Mouse (Mus musculus) right cerebral cortex, postnatal 25 days (tissue): ENCODE data around the gene Mapk8ip2.

Experiments used
- DNase-seq: peaks from one replicate; pipeline ENCODE4 v3.0.0; 2022

Gene Mapk8ip2

DNA sequence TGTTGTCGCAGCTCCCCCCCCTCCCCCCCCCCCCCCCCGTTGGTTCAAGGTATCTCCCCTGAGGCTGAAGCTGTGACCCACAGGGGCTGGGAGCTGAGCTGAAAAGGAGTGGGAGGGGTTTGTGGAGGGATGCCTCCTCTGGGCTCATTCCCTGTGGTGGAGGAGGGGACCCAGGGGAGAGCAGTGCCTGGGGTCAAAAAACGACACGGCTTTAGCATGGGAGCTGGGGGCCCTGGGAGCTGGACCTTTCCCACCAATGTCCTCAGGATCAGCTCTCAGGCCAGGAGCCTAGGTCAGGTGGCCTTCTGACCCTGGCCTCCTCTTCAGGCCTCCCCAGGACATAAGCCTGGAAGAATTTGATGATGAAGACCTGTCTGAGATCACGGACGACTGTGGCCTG is 1.1 kb downstream of the Mapk8ip2 start:
- DNase-seq = no peak

DNA sequence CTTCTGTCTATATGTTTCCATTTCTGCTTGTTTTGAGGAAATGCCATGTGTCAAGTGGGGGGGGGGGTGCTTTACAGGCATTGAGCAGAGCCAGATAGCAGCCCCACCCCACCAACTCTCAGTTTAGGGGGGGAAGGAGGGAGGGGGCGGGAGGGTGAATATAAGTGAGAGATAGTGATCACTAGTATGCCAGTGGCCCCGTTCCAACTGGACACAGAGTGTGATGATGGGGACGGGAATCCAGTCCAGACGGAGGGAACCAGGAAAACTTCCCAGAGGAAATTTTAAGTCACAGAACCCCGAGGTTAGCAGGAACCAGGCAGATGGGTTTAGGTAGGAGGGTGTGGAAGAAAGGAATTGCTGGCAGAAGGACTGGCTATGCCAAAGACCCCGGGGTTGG is 1.9 kb downstream of the Mapk8ip2 start:
- peak; percentile 12 for DNase-seq

GRCm38 (mm10) chr15:89458942-89459341 is 5.2 kb downstream of the Mapk8ip2 start:
- no peak for DNase-seq

DNA sequence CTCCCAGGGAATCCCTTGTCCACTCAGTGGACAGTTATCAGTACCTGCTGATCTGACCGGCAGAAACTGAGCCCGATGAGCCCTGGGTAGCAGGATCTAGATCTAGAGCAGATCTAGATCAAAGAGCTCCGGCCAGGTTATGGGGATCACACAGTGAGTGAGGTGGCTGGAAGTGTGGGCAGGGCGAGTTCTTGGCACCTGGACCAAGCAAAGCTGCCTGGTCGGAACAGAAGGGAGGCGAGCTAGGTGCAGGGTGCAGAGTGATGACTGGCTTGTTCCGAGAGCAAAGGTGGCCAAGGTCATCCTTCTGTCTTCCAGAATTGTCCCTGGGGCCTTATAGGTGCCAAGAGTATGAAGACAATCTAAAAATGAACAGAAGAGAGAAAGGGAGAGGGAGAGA is 6.1 kb downstream of the Mapk8ip2 start:
- no peak for DNase-seq

DNA sequence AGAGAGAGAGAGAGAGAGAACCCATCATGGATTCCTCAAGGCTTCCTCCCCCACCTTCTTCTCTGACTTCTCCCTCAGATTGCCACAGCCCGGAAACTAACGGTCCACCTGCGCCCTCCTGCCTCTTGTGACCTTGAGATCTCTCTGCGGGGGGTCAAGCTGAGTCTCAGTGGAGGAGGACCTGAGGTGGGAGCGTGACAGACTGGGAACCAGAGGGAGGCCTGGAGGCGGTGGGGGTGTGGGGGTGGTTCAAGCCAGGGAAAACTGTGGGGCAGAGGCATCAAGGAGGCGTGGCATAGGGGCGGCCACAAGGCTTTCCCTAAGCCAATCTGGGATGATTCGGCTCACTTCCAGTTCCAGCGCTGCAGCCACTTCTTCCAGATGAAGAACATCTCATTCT is 6.6 kb downstream of the Mapk8ip2 start:
- no peak for DNase-seq

- no peak for DNase-seq
Observed at GRCm38 (mm10) chr15:89461321-89461720, 7.6 kb downstream of the Mapk8ip2 start.

DNA sequence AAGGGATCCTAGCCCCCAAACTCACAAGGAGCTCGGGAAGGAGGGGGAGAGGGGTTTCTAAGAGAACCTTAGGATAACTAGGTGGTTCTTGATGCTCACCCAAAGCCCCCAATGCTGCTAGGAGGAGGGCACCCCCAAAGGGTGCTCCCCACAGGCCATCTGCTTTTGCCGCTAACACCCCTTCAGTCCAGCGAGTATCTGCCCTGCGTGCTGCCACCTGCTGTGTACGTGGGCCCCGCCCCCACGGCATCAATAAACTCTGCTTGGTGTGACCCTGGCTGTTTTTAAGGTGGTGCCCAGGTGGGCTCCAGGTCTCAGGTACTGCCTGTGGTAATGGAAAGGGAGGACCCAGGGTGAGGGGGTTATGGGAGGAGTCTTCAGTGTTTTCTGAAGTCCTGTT is 8.5 kb downstream of the Mapk8ip2 start:
- no peak for DNase-seq

DNA sequence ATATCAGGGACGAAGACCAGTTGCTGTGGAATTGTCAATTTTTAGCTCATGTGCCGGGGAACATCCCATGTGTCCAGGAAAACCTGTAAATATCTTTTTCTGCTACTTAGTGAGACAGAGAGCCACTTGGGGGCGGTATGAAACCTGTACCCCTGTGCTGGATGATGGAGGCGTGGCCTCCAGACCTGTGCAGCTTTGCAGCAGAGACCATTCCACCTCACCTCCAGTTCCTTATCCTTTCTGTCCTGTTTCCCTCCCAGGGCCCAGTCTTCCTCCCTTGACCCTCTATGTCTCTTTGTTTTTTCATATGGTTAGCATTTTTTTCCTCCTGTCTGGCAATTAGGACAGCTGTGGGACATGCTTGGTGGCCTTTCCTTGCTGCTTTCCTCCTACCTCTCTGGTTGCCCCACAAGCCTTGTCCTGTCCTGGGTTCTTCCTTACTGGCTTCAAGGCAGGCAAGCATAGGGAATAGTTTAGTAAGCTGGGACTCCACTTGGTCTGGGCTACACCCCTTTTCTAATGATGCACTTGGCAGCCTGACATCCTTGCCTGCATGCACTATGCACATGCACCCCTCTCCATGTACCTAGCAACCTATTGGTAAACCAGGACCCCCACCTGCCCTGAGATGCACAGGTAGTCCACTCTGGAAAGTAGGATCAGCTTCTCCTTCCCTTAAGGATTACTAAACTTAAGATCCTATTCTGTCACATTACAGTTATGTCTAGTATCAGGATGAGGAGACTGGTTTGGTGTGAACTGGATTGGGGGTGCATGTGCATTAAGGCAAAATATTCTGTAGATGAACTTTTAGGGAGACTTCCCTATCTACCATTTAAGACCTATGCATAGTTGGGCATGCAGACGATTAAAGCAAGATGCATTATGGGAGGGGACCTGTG is 9.9 kb downstream of the Mapk8ip2 start:
- DNase-seq = no peak

DNA sequence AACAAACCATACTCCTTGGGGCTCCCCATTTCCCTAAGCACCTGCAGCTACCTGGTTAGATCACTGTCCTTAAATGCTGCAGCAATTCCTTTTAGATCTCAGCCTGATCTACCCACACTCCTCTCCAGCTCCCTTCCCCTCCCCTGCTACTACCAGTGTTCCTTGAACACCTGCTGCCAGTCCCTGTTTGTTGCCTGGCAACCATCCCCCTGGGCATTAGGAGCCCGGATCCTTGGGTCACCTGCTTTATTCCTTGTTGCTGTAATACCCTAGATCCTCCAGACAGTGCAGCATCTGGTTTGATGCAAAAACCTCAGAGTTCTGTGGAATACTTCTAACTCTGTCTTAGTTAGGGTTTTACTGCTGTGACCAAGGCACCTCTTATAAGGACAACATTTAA is 11.3 kb downstream of the Mapk8ip2 start:
- no peak for DNase-seq

GRCm38 (mm10) chr15:89468577-89468976 is 14.9 kb downstream of the Mapk8ip2 start:
- DNase-seq = no peak

DNA sequence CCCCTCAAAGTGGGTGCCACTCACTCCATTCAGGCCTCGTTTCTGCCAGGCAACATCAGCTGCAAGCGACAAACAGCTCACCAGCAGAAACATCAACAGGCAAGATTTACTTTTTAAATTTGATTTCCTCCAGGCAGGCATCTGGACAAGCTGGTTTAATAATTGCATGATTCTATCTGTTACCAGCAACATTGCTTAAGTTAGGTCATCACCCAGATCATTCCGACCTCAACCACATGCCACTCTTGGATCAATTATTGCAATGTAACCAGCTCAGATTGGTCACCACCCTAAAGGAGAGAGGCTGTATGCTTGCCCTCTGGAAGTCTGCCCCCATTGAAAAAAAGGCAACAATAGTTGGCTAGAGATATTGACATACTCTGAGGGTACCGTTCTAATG is 17.8 kb downstream of the Mapk8ip2 start:
- DNase-seq = no peak

DNA sequence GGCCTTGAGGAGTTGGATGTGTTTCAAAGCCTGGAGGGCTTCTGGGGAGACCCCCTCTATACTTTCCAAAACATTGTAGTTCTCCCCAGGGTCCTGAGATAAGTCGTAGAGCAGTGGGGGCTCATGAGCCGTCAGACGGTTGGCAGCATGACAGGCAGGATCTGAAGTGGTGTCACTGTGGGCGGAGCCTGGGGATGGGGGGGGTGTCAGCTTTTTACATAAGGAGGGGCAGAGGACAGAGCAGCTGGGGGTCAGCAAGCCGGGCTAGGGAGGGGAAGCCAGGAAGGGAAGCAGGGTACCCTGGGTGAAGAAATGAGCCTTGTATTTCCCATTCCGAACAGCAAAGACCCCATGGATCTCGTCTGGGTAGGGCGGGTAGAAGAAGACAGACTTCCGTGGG is 19.7 kb downstream of the Mapk8ip2 start:
- DNase-seq = no peak

GRCm38 (mm10) chr15:89473921-89474320 is 20.2 kb downstream of the Mapk8ip2 start:
- no peak for DNase-seq

DNA sequence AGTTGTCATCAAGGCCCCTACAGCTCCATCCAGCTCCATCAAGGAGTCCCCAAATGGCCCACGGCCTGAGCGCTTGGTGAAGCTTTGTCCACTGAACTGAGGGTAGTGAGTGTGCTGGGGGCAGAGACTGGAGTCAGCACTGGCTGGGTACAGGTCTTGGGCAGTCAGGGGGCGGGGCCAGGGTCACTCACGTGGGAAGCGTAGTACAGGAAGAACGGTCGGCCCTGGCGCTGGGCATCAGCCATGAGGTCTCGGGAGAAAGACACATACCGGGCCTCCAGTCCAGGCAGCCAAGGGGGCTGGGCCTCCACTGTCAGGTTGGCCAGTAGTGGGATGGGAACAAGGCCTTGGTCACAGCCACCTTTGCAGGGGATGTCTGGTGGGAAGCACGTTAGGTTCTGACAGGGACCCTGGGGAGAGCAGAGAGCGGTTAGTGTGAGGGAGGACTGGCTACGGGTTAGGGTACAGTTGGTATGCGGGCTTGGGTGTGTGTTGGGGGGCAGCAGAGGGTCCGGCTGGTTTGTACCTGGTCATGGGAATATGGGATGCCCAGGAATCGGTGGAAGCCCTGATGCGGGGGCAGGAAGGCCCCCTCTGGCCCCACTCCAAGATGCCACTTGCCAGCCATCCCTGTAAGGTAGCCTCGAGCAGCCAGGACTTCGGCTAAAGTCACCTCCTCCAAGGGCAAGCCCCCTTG is 21.0 kb downstream of the Mapk8ip2 start:
- no peak for DNase-seq

- DNase-seq = no peak
Observed at GRCm38 (mm10) chr15:89475293-89475600, 21.5 kb downstream of the Mapk8ip2 start.

GRCm38 (mm10) chr15:89475611-89476474 is 22.1 kb downstream of the Mapk8ip2 start:
- peak; percentile 93 for DNase-seq

DNA sequence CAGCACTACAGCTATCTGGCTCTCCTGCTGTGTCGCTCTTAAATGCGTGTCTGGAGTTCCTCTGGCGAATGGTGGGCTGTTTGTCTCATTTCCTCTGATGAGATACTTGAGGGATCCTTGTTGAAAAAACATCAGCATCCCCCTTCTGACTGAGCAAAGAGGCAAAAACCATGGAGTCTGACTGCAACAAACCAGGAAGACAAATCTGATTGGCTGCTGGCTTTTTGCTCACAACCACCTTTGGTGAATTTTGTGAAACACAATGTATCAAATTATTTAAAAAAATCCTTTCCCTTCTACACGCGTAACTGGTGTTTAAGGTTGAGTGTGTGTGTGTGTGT is 22.7 kb downstream of the Mapk8ip2 start:
- no peak for DNase-seq

- DNase-seq = no peak
Observed at GRCm38 (mm10) chr15:89477091-89477491, 23.4 kb downstream of the Mapk8ip2 start, which contains the start of gene Arsa. Gene Arsa (minus strand): TSS chr15:89477425.

GRCm38 (mm10) chr15:89477806-89478205 is 24.1 kb downstream of the Mapk8ip2 start:
- no peak for DNase-seq

GRCm38 (mm10) chr15:89478622-89479021 is 24.9 kb downstream of the Mapk8ip2 start:
- no peak for DNase-seq

- no peak for DNase-seq
Observed at GRCm38 (mm10) chr15:89480584-89480983, 26.9 kb downstream of the Mapk8ip2 start.

GRCm38 (mm10) chr15:89488182-89488581 is 34.5 kb downstream of the Mapk8ip2 start:
- DNase-seq = no peak

DNA sequence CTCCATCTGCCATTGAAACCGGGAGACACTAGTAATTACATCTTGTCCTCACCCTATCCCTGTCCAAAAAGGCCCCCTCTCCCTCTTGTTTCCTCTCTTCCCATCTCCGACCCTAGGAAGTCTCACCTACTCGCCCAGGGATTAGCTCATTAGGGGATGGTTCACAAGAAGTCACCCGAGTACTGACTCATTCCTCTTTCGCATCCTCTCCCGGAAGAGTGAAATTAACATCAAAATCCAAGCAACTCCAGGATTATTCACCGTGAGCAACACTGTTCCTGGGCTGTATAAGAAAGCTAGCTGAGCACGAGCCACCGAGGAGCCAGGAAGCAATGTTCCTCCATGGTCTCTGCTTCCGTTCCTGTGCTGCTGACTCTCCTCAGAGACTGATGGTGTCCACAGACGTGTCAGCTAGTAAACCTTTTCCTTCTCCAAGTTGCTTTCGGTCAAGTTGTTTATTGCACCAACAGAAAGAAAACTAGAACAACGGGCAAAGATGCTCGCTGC is 35.0 kb downstream of the Mapk8ip2 start:
- no peak for DNase-seq
